Mouse (Mus musculus) brain, embryonic 14.5 days (tissue): ENCODE results near the gene Tmprss9. TPM values are rescaled to one million over a fixed set of nuclear protein-coding genes. Genes with fewer than 3 reads are reported as not detected.

ENCODE experiments used
- DNase-seq: peaks from one replicate; pipeline ENCODE4 v3.0.0-alpha.2; 2011; ENCODE audit warnings: low read depth
- CTCF ChIP-seq: fragments of 200-500 bp; IDR thresholded peaks from 2 replicates; pipeline ENCODE4 v1.5.1; 2012; ENCODE audit warnings: inconsistent platforms, mild to moderate bottlenecking, moderate library complexity, borderline replicate concordance; ENCODE audit not compliant: insufficient read depth, insufficient read length; ENCODE audit errors: extremely low read depth
- POLR2A ChIP-seq: fragments of 200-500 bp; IDR thresholded peaks from 2 replicates; pipeline ENCODE4 v1.6.1; 2012; ENCODE audit warnings: mild to moderate bottlenecking, inconsistent platforms, borderline replicate concordance; ENCODE audit not compliant: poor library complexity, insufficient read depth, insufficient read length, severe bottlenecking; ENCODE audit errors: extremely low read depth
- polyA plus RNA-seq: library from polyadenylated mRNA; depleted of rRNA; stranded (reverse); fragments of >200 nt; gene quantifications from 2 replicates; pipeline ENCODE4 v1.2.3, GENCODE M21; 2012

Gene Tmprss9
- polyA plus RNA-seq, 1 experiment: 0.22 TPM

- DNase-seq: no peak
- no peak for TF ChIP-seq POLR2A
- TF ChIP-seq CTCF: no peak
Measured at GRCm38 (mm10) chr10:80936810-80937164, 65.1 kb downstream of the Tmprss9 start.

- TF ChIP-seq CTCF (no peak), POLR2A (no peak)
- DNase-seq: peak; percentile 74
Measured at GRCm38 (mm10) chr10:80937646-80938045, 66.0 kb downstream of the Tmprss9 start.

GRCm38 (mm10) chr10:80938831-80939550 lies 67.3 kb downstream of the Tmprss9 start:
- peak; percentile 60 for DNase-seq

DNA sequence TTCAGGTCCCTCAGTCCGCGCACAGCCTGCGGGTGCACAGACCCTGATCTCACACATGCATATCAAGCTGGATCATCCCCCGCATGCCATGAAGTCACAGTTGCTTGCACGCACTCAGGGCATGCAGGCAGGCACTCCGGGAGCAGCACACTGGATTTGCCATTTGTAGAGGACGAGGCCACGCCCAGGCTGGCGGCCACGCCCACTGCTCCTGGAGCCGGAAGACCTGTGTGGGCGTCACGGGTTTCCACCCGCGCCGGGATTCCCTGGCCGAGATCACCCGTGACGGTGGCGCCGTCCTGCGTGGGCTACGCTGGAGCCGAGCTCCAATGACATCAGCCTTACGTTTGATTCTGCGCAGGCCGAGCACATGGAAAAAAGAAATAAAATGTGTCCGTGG lies 68.0 kb downstream of the Tmprss9 start:
- peak; percentile 92 for DNase-seq

More at GRCm38 (mm10) chr10:80938831-80939550, 67.3 kb downstream of the Tmprss9 start:
- TF ChIP-seq POLR2A (no peak), CTCF (no peak)

GRCm38 (mm10) chr10:80940320-80940987 lies 68.8 kb downstream of the Tmprss9 start:
- TF ChIP-seq CTCF: no peak
- no peak for TF ChIP-seq POLR2A
- DNase-seq: peak; percentile 14

More for the DNA sequence above, 68.0 kb downstream of the Tmprss9 start:
- TF ChIP-seq POLR2A (no peak), CTCF (no peak)

- no peak for DNase-seq
- TF ChIP-seq POLR2A (no peak), CTCF (no peak)
Measured at GRCm38 (mm10) chr10:80940988-80941347, 69.3 kb downstream of the Tmprss9 start.

DNA sequence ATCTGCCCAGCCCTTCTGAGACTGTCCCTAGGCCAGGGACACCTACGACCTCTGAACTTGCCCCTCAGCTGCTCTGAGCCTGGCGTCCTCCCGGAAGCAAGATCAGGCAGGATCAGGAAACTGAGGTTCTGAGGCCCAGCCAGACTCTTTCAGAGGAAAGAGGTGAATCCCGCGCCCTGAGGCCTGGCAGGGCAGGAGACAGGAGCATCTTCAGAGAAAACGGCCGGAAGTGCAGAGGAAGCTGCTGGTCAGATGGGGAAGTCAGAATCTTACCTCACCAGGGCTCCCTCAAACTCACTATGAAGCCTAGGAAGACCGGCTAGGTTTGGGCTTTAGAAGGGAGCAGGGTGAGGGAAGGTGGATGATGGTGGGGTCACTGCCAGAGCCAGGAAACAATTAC lies 71.3 kb downstream of the Tmprss9 start:
- TF ChIP-seq POLR2A (no peak), CTCF (no peak)
- DNase-seq: no peak

- TF ChIP-seq CTCF: no peak
- no peak for DNase-seq
Measured at GRCm38 (mm10) chr10:80943701-80944100, 72.1 kb downstream of the Tmprss9 start.

DNA sequence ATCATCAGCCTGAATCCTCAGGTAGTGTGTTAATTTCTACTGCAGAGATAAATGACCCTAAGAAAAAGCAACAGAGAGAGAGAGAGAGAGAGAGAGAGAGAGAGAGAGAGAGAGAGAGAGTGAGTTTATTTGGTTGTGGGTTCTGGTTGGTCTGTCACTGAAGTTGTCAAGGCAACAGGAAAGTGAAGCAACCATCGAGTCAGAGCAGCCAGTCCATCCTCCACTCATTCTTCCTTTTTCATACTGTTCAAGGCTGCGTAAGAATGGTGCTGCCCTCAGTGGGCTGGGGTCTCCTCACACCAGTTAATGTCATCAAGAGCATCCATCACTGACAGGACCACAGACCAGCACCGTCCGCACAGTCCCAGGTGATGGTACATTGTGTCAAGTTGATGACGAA lies 72.6 kb downstream of the Tmprss9 start:
- TF ChIP-seq CTCF (no peak), POLR2A (no peak)
- DNase-seq: no peak

DNA sequence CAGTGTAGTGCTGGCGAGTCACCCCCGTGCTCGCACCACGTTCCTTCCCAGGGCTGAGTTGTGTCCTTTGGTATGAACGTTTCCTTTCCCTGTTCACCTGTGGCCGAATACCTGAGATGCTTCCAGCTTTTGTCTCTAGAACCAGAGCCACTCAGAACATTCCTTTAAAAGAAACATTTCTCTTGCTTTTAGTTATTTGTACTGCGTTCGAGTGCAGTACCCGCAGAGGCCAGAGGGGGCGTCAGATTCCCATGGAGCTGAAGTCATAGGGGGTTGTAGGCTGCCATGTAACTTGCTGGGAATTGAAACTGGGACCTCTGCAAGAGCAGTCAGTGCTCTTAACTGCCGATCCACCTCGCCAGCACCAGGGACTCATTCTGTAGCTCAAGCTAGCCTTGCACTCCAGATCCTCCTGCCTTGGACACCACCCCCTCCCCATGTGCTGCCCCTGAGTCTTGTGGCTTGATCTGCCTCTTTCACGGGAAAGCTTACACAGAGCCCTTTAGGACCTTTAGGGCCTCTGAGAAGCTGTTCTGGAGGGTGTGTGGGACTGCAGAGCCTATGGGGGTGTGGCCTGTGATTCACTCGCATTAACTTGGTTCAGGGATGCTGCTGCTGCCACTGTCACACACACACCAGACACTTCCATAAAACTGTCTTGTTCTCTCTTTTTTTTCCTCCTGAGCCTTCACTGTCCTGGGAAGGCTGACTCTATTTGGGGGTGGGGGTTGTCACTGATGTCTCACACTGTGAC lies 75.2 kb downstream of the Tmprss9 start:
- no peak for DNase-seq
- peak; percentile 53; the same call in 1 of the 2 replicates for TF ChIP-seq CTCF
- TF ChIP-seq POLR2A: no peak

DNA sequence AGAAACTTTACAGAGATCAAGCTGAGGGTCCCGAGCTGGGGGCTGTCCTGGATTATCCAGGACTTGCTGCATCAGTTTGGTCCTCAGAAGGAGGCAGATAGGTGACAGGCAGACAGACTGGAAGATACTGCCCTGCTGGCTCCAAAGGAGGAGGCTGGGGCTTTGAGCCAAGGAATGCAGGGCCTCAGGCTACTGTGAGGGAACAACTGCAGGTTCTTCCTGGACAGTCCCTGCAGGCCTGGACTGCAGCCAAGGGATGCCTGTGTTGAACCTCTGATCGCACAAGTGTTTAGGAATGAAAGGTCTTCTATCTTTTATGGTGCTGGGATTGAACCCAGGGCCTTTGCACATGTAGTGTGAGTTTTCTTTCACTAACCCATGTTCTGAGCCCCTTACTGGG lies 76.2 kb downstream of the Tmprss9 start:
- TF ChIP-seq CTCF: no peak

More for the DNA sequence above, 76.2 kb downstream of the Tmprss9 start:
- DNase-seq: peak; percentile 43
